Mouse (Mus musculus): Measurements from ENCODE around the gene Erc2. TPM values are rescaled to one million over a fixed set of nuclear protein-coding genes. Genes with fewer than 3 reads are reported as not detected.

Erc2 gene
- polyA plus RNA-seq, 1 experiment: 0.53 TPM

DNA sequence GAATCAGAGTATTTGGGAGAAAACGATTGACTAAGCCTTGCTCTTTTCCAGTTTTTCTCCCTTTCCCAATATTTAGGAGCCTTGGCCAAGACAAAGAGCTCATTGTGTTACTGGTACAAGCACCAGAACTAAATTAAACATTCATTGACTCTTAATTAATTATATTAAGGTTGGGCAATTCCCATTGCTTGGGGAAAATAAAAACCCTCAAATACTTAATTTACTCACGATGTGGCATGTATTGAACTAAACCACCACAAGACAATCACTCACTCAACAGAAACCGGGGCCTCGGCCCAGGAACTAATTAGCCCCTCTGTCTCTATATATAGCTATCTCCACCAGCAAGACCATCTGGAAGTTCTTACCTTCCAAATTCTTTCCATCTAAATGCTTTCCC lies 740.1 kb downstream of the Erc2 start:
- no peaks in the 10 kb centered on the region for H3K27me3 ChIP-seq (ENCODE audit: control insufficient read depth, insufficient read depth, insufficient read length)
- no peak overlapping the region for H3K4me2 ChIP-seq (ENCODE audit: low read depth)
- TF ChIP-seq MAX (IDR thresholded peaks at IDR 0.05; ENCODE audit: low read depth): no peak
- no peak for TF ChIP-seq TCF12 (IDR thresholded peaks at IDR 0.05; ENCODE audit: insufficient read depth, poor library complexity, severe bottlenecking)
- TF ChIP-seq SRF (IDR thresholded peaks at IDR 0.05; ENCODE audit: control insufficient read depth, insufficient read length, low read depth): no peak
- no peak for TF ChIP-seq CEBPB (IDR thresholded peaks at IDR 0.05; ENCODE audit: insufficient read depth, poor library complexity, severe bottlenecking)
- H3K4me3 ChIP-seq: no peak overlapping the region
- H3K79me2 ChIP-seq (ENCODE audit: control insufficient read depth, insufficient read depth): no peaks in the 10 kb centered on the region
- no peaks in the 10 kb centered on the region for H3K36me3 ChIP-seq (ENCODE audit: control insufficient read depth, insufficient read depth)
- no peak overlapping the region for H3ac ChIP-seq (ENCODE audit: control insufficient read depth, insufficient read length)

DNA sequence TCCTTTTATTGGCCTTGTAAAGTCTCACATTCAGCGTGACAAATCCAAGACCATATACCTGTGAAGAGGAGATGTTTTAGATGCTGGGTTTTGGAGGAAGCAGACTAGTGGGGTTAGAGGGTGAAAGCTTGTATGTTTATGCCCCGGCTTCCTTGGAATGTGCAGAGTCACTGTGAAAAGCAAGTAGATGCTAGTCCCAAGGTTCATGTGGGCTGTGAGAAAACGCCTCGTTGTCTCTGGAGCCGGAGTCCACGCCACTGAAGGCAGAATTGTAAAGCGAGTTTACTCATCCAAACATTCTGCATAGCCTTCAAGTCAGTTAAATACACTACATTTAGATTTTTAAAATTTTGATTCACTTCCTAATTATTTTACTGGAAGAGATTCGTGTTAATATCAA lies 748.5 kb downstream of the Erc2 start:
- H3K4me2 ChIP-seq (ENCODE audit: low read depth): no peak overlapping the region
- TF ChIP-seq CEBPB (IDR thresholded peaks at IDR 0.05; ENCODE audit: insufficient read depth, poor library complexity, severe bottlenecking): no peak
- TF ChIP-seq E2F4 (IDR thresholded peaks at IDR 0.05; ENCODE audit: insufficient read depth): no peak
- TF ChIP-seq POLR2A (IDR thresholded peaks at IDR 0.05; ENCODE audit: insufficient read length, low read depth): no peak
- TF ChIP-seq MYOD1 (IDR thresholded peaks at IDR 0.05; ENCODE audit: control insufficient read depth in 1 of 3, insufficient read length in 2 of 3, low read depth in 2 of 3): no peak
- TF ChIP-seq POLR2AphosphoS2 (IDR thresholded peaks at IDR 0.05; ENCODE audit: insufficient read length, low read depth): no peak
- no peak for TF ChIP-seq USF1 (IDR thresholded peaks at IDR 0.05; ENCODE audit: low read depth)
- no peak for TF ChIP-seq MAX (IDR thresholded peaks at IDR 0.05; ENCODE audit: low read depth)
- no peak for TF ChIP-seq TCF3 (IDR thresholded peaks at IDR 0.05; ENCODE audit: insufficient read length, low read depth)
- no peak for TF ChIP-seq TCF12 (IDR thresholded peaks at IDR 0.05; ENCODE audit: insufficient read depth, poor library complexity, severe bottlenecking)
- no peak for TF ChIP-seq MYOG (IDR thresholded peaks at IDR 0.05; ENCODE audit: control insufficient read depth in 1 of 3, insufficient read depth in 1 of 3, insufficient read length in 2 of 3, low read depth in 2 of 3)
- TF ChIP-seq REST (IDR thresholded peaks at IDR 0.05; ENCODE audit: insufficient read depth, insufficient read length): no peak
- TF ChIP-seq SRF (IDR thresholded peaks at IDR 0.05; ENCODE audit: control insufficient read depth, insufficient read length, low read depth): no peak
- no peak overlapping the region for H3K4me3 ChIP-seq
- no peaks in the 10 kb centered on the region for H3K79me2 ChIP-seq (ENCODE audit: control insufficient read depth, insufficient read depth)
- no peaks in the 10 kb centered on the region for H3K36me3 ChIP-seq (ENCODE audit: control insufficient read depth, insufficient read depth)
- H3K27me3 ChIP-seq (ENCODE audit: control insufficient read depth, insufficient read depth, insufficient read length): no peaks in the 10 kb centered on the region
- H3ac ChIP-seq (ENCODE audit: control insufficient read depth, insufficient read length): no peak overlapping the region

- Histone ChIP-seq H3K4me2 (ENCODE audit: low read depth) (no peak overlapping the region), H3ac (ENCODE audit: control insufficient read depth, insufficient read length) (no peak overlapping the region), H3K79me2 (ENCODE audit: control insufficient read depth, insufficient read depth) (no peaks in the 10 kb centered on the region), H3K36me3 (ENCODE audit: control insufficient read depth, insufficient read depth) (no peaks in the 10 kb centered on the region), H3K4me3 (no peak overlapping the region), H3K27me3 (ENCODE audit: control insufficient read depth, insufficient read depth, insufficient read length) (no peaks in the 10 kb centered on the region)
- TF ChIP-seq CEBPB (IDR thresholded peaks at IDR 0.05; ENCODE audit: insufficient read depth, poor library complexity, severe bottlenecking): no peak
- no peak for TF ChIP-seq USF1 (IDR thresholded peaks at IDR 0.05; ENCODE audit: low read depth)
- TF ChIP-seq REST (IDR thresholded peaks at IDR 0.05; ENCODE audit: insufficient read depth, insufficient read length): no peak
- no peak for TF ChIP-seq MAX (IDR thresholded peaks at IDR 0.05; ENCODE audit: low read depth)
- TF ChIP-seq E2F4 (IDR thresholded peaks at IDR 0.05; ENCODE audit: insufficient read depth): no peak
- no peak for TF ChIP-seq MYOG (IDR thresholded peaks at IDR 0.05; ENCODE audit: control insufficient read depth in 1 of 3, insufficient read depth in 1 of 3, insufficient read length in 2 of 3, low read depth in 2 of 3)
- no peak for TF ChIP-seq TCF3 (IDR thresholded peaks at IDR 0.05; ENCODE audit: insufficient read length, low read depth)
- no peak for TF ChIP-seq POLR2A (IDR thresholded peaks at IDR 0.05; ENCODE audit: insufficient read length, low read depth)
- no peak for TF ChIP-seq TCF12 (IDR thresholded peaks at IDR 0.05; ENCODE audit: insufficient read depth, poor library complexity, severe bottlenecking)
- TF ChIP-seq MYOD1 (IDR thresholded peaks at IDR 0.05; ENCODE audit: control insufficient read depth in 1 of 3, insufficient read length in 2 of 3, low read depth in 2 of 3): no peak
- no peak for TF ChIP-seq SRF (IDR thresholded peaks at IDR 0.05; ENCODE audit: control insufficient read depth, insufficient read length, low read depth)
Observed at GRCm38 (mm10) chr14:28371651-28372050, 749.4 kb downstream of the Erc2 start.

GRCm38 (mm10) chr14:28375642-28376091 lies 753.4 kb downstream of the Erc2 start:
- no peak overlapping the region for H3K4me3 ChIP-seq
- H3K79me2 ChIP-seq (ENCODE audit: control insufficient read depth, insufficient read depth): no peaks in the 10 kb centered on the region
- TF ChIP-seq POLR2AphosphoS2 (IDR thresholded peaks at IDR 0.05; ENCODE audit: insufficient read length, low read depth): no peak
- no peak for TF ChIP-seq SRF (IDR thresholded peaks at IDR 0.05; ENCODE audit: control insufficient read depth, insufficient read length, low read depth)
- no peak for TF ChIP-seq CEBPB (IDR thresholded peaks at IDR 0.05; ENCODE audit: insufficient read depth, poor library complexity, severe bottlenecking)
- no peak for TF ChIP-seq POLR2A (IDR thresholded peaks at IDR 0.05; ENCODE audit: insufficient read length, low read depth)
- TF ChIP-seq MAX (IDR thresholded peaks at IDR 0.05; ENCODE audit: low read depth): no peak
- no peak for TF ChIP-seq E2F4 (IDR thresholded peaks at IDR 0.05; ENCODE audit: insufficient read depth)
- no peak for TF ChIP-seq MYOG (IDR thresholded peaks at IDR 0.05; ENCODE audit: control insufficient read depth in 1 of 3, insufficient read depth in 1 of 3, insufficient read length in 2 of 3, low read depth in 2 of 3)
- no peak for TF ChIP-seq TCF3 (IDR thresholded peaks at IDR 0.05; ENCODE audit: insufficient read length, low read depth)
- no peak for TF ChIP-seq MYOD1 (IDR thresholded peaks at IDR 0.05; ENCODE audit: control insufficient read depth in 1 of 3, insufficient read length in 2 of 3, low read depth in 2 of 3)
- no peak for TF ChIP-seq REST (IDR thresholded peaks at IDR 0.05; ENCODE audit: insufficient read depth, insufficient read length)
- no peak for TF ChIP-seq TCF12 (IDR thresholded peaks at IDR 0.05; ENCODE audit: insufficient read depth, poor library complexity, severe bottlenecking)
- no peak for TF ChIP-seq USF1 (IDR thresholded peaks at IDR 0.05; ENCODE audit: low read depth)
- no peaks in the 10 kb centered on the region for H3K36me3 ChIP-seq (ENCODE audit: control insufficient read depth, insufficient read depth)
- H3ac ChIP-seq (ENCODE audit: control insufficient read depth, insufficient read length): no peak overlapping the region
- no peak overlapping the region for H3K4me2 ChIP-seq (ENCODE audit: low read depth)
- H3K27me3 ChIP-seq (ENCODE audit: control insufficient read depth, insufficient read depth, insufficient read length): no peaks in the 10 kb centered on the region
